Mouse (Mus musculus) lung, postnatal 0 days (tissue): Measurements from ENCODE around the gene Ccdc177.

ENCODE experiments used
- CTCF ChIP-seq: IDR thresholded peaks from 2 replicates; pipeline ENCODE4 v1.5.1; 2016; ENCODE audit warnings: antibody characterized with exemption, mild to moderate bottlenecking
- EP300 ChIP-seq: IDR thresholded peaks from 2 replicates; pipeline ENCODE4 v1.6.1; 2016; ENCODE audit warnings: antibody characterized with exemption, mild to moderate bottlenecking, control low read depth

DNA sequence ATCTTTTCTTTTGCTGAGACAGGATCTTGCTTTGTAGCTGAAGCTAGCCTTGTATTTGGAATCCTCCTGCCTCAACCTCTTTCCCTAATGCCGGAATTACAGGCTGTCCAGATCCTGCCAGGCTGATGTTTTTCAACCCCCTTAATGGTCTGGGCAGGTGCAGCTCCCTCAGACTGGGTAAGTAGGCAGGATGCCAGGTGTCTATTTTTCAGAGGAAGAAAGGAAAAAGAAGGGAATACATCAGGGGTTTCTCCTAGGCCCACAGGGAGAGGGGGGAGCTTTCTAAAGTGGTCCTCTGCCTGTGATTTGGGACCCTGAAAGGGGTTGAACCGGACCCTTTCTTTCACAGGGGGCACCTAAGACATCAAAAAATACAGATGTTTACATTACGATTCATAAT lies 27.7 kb upstream of the Ccdc177 start:
- TF ChIP-seq CTCF (no peak), EP300 (no peak)
